Mouse (Mus musculus) frontal cortex, adult 2 months (tissue): ENCODE data around the gene Glce. TPM values are rescaled to one million over a fixed set of nuclear protein-coding genes. Genes with fewer than 3 reads are reported as not detected.

ENCODE experiments used
- DNase-seq, 2 experiments: peaks; one replicate each; pipeline ENCODE4 v3.0.0; 2022; ENCODE audit warnings: low spot score in 1 of 2; ENCODE audit errors: extremely low spot score in 1 of 2
- polyA plus RNA-seq: library from polyadenylated mRNA; depleted of rRNA; stranded (reverse); fragments of >200 nt; gene quantifications from 2 replicates; pipeline ENCODE4 v1.2.3, GENCODE M21; 2012; rRNA removed

The Glce gene
- 15.2 and 15.7 TPM in 2 replicates for polyA plus RNA-seq

DNA sequence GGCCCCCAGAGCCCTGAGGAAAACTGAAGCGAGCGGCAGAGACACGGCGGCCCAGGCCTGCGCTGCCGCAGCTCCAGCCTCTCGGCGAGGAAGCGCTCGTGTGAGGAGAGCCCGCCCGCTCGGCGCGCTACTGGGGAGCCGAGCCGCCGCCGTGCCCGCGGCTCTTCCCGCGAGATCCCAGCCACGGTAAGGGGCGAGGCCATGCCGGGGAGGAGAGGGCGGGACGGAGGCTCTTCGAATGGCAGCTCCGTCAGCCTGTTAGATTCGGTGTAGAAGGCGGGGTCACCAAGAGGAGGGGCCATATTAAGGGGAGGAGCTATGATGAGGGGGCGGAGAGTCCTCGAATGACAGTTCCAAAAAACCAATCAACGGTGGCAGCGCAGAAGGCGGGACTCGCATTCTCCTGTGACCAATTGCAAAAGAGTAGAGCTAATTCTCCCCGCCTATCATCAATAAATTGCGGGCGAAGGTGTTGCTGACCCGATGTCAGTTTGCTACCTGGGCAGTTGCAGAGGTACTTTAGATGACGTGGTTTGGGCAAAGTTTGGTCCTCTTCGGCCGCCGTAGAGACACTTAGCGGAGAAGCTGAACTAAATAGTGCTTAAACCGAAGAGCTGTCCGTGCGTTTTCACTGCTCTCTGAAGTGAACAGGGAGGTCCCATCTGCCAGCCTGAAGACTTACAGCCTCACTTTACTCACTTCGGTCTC, at the start of gene Glce:
Glce (minus strand) TSS at position 148 of the 708 bp plus-strand sequence.
- DNase-seq, result peak; percentile 97 to 99

DNA sequence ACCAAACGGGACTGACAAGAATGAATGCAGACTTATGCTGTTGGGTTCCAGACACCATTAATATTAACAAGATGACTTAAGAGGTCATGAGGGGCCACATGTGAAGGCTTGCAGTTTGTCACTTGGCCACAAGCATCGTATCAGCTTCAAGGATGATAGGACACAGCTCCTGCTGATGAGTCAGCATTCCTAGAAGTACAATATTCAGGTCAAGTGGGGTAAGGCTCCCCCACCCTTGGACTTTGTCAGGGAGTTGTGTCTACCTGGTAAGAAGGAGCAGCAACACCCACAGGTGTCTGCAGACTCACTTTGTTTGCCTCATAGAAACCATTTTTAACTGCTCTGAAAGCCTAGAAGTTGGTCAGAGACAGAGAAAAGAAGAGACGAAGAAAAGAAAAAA, 49.8 kb upstream of the Glce start:
- DNase-seq, result no peak

DNA sequence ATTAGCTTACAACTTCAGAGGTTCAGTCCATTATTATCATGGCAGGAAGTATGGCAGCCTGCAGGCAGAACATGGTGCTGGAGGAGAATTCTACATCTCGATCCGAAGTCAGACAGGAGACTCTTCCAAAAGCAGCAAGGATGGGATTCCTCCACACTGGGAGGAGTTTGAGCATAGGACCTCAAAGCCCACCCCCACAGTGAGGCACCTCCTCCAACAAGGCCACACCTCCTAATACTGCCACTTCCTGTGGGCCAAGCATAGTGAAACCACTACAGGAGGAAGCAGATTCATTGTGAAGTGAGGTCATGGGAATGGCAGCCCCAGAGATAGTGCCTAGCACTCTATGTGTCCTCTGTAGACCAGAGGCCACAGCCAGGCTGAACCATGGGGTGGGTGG, 48.5 kb upstream of the Glce start:
- DNase-seq, result no peak

DNA sequence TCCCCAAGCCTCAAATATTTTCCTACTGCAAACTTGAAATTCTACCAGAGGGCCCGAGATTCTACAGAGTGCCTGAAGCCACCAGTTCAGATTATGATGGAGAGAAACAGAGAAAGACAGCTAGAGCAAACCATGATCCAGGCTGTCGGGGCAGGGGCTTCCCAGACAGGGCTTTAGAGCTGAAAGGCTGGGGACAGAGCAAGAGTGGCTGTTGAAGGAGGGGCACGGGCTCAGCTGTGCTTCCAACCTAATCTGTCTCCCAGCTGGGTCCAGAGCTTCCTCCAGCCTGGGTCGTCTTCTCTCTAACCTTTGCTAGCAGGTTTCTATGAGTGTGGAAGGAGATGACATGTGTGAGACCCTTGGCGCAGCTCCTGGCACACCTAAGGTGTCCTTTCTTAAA, 44.2 kb upstream of the Glce start:
- no peak for DNase-seq

DNA sequence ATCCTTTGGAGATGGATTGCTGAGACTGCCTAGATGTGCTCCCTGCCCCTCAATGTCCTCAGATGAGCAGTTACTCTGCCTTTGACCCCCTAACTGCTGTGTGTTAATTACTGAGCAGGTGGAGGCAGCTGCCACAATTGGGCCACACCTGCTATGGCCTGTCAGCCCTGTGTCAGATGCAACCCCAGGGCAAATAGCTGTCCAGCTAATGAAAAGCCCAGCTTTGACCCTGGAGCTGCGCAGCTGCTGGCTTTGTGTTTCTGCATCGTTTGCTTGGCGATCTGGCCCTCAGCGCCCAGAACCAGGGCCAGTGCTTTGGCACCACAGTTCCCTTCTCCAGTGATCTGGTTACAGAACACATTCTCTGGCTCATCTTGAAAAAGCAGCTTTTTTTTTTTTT, 43.7 kb upstream of the Glce start:
- DNase-seq, result no peak

DNA sequence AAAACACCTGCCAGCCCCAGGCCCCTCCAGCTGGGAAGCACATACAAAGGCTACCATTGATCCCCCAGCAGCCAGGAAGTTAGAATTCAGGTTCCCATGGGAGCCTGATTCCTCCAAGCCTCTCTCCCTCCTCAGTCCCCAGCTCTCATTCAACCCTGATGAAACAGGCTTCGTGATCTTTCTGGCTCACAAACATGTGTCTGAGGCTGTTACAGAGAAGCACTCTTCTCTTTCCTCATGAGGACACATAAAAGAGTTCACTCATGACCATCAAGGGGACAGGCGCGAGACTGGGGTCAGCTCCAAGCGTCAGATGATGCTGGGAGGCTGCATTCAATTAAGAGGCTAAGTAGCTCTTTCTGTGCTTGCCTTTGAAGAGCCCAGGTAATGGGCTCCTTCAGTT, 40.4 kb upstream of the Glce start:
- DNase-seq, result no peak

DNA sequence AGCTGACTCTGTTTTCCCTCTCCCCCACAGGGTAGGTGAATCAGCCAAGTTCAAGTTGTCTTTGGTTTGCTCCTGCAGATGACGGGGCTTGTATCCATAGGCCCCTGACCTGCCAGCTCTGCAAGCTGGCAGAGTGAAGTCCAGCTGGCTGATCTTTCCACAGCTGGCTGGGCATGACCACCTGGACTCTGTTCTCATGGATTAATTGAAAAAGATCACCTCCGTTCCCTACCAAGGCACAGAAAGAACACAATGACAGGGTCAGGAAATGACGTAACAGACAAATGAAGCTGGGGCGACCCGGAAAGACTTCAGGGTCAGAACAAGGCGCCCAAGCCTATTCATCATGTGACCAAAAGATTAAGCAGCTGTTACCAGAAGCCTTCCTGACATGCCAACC, 38.3 kb upstream of the Glce start:
- DNase-seq, result no peak

DNA sequence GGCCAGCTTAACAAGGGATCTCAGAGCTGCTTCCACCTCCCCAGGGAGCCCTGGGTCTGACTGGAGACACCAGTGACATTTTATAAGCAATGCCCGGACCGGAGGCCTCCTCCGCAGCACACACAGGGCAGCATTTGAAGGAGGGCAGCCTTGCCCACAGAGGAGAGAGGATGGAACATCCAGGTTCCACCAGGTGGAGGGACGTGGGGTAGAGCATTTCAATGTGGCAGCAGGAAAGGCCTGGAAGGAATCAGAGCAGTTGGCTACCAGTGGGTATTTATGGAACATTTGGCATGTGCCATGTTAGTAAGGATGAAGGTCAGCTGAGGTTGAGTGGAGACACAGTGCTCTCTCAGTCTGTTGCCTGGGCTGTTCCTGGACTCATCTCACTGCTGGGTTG, 36.3 kb upstream of the Glce start:
- DNase-seq, result no peak

DNA sequence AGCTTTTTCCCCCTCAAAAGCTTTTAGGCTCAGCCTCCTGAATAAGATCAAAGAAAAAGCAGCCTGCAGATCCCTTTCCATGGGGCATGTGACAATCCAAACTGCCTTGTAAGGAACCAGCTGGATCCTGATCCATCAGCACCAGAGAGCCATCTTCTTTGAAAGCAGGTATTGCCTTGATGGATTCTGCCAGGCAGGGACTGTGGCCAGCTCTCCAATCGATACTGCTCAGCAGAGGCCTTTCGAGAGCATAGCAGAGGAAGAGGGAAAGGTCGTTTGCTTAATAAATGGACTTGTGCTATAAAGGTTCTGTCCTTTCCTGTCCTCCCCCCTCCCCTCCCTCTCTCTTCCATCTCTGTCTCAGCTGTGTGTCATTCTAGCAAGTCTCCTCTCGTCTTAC, 33.4 kb upstream of the Glce start:
- no peak for DNase-seq

DNA sequence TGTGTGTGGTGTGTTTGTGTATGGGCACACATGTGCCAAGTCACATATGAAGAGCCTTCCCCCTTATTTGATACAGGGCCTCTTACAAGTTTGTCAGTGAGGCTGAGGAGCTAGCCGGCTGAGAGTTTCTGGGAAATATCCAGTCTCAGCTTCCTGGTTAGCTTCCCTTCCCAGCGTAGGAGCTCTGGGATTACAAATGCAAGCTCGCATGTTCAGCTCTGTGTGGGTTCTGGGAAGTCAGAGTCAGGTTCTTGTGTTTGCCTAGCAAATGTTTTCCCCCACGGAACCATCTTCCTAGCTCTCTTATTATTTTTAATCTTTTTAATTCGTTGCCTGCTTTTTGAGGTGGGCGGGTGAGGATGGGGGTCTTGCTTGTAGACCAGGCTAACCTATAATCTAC, 32.9 kb upstream of the Glce start:
- DNase-seq, result peak in 1 of 2 experiments; percentile 36

DNA sequence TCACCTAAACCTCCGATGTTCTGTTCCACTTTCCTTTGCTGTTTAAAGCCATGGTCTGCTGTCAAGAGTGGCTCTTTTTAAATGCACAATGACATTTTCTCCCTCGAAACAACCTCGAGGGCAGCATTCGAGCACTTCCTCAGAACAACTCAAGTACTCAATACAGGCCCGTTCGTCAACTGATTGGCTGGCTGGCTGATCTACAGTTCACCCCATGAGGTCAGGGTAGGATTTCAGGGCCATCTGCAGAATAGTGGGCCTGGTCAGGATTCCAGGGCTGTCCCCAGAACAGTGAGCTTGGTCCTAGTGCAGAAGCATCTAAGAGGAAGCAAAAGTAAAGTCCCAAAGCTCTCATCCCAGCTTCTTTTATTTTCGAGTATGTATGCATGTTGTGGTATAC, 32.5 kb upstream of the Glce start:
- no peak for DNase-seq

DNA sequence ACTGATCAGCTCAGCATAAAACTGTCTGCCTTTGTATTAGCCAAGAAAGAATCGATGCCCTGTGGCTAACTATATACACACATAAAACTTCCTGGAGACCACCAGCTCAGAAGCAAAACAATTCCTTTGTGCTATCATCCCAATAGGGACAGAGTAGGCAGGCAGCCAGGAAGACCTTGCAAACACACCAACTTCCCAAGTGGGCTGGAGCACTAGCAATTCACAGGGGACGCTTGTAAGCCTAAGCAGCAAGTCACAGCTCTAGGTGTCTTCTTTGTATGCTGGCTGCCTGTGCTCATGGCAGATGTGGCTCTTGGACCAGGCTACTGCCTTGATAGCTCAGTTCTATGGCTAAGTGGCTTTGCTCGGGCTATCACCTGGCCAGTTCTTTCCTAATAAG, 32.1 kb upstream of the Glce start:
- DNase-seq, result no peak

DNA sequence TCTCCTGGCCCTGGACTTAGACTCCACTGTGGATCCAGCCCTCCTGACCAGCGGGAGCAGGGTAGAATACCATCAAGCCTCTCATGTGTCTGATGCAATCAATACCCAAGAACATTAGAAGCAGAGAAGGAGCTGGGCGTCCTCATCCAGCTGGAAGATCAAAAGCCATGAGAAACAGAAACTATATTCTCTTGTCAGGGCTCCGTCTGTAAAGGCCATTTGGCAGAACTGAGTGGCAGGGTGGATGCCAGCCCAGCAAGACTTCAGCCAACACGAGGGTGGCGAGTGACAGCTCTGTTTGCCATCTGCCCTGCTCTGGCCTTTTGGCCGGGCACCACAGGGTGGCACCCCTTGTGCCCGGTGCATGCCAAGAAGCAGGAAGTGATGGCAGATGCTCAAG, 30.8 kb upstream of the Glce start:
- no peak for DNase-seq

DNA sequence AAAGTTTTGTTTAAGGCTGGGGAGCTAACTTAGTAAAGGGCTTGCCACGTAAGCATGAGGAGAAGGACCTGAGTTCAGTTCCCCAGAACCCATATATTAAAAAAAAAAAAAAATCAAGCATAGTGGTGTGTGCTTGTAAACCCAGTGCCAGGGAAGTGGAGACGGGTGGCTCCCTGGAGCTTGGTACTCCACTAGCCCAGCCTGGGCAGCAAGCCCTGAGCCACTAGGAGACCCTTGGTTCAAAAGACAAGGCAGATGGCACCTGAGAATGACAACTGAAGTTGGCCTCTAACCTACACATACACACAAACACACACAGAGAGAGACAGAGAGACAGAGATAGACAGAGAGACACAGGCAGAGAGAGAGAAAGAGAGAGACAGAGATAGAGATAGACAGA, 30.1 kb upstream of the Glce start:
- no peak for DNase-seq

DNA sequence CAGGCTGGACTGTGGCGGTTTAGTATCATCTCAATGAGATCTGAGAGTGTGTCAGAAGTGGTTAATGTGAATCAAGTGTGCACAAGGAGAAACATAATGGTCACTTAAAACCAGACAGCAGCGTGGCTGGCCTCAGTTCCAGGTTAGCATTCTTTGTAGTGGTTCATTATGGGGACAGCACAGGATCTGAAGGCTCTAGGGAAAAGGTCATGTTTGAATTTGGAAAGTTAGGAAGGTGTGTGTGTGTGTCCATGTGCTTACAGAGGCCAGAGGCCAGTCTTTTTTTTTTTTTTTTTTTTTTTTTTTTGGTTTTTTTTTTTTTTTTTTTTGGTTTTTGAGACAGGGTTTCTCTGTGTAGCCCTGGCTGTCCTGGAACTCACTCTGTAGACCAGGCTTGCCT, 22.7 kb upstream of the Glce start:
- DNase-seq, result no peak

DNA sequence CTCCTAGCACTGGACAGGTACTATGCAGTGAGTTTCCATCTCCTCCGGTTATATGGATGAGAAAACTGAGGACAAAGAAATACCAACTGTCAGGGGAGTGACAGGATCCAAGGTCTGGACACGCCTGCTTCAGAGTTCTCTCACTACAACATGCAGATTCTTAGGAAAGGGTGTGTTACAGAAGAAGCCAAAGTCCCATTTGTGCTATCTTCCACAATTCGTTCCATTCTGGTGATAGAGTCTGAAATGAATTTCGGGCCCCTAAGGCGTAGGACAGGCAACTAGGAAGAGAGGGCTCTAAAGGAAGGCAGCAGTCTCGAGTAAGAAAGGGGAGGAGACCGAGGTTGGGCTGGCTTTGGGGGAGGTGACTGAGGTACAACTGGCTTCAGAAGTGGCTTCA, 21.0 kb upstream of the Glce start:
- no peak for DNase-seq

DNA sequence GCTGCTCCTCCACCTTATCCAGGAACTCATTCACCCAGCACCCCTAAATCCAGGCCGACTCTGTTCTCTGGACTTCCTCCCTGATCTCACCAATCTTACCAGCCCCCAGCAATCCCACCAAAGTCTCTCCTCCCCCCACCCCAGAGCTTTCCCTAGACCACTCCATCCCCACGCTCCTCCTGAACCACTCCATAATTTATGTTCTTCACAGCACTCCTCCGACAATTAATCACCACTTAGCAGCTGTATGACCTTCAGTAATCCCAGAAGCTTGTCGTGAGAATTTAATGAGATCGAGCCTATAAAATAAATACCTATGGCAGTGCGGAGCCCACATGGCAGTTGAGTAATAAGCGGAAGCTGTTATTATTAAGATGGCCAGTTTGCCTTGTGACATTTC, 16.6 kb upstream of the Glce start:
- no peak for DNase-seq

DNA sequence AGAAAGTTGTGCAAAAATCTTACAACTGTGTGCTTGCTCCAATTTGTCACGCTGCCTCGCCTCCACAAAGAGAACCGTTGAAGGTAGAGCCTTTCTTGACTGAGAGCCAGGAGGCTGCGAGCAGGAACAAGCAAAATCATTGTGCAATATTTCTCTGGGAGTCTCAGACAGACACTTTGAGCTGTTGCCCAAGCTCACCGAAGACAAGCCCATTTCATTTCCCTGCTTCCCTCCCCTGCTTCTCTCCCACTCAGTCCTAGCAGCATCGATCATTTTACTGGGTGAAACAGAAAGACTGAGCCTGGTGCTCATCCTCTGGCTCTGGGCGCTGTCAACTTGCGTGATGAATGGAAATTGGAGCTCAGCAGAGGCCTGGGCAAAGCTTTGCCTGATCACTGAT, 14.8 kb upstream of the Glce start:
- DNase-seq, result peak; percentile 62 to 81

DNA sequence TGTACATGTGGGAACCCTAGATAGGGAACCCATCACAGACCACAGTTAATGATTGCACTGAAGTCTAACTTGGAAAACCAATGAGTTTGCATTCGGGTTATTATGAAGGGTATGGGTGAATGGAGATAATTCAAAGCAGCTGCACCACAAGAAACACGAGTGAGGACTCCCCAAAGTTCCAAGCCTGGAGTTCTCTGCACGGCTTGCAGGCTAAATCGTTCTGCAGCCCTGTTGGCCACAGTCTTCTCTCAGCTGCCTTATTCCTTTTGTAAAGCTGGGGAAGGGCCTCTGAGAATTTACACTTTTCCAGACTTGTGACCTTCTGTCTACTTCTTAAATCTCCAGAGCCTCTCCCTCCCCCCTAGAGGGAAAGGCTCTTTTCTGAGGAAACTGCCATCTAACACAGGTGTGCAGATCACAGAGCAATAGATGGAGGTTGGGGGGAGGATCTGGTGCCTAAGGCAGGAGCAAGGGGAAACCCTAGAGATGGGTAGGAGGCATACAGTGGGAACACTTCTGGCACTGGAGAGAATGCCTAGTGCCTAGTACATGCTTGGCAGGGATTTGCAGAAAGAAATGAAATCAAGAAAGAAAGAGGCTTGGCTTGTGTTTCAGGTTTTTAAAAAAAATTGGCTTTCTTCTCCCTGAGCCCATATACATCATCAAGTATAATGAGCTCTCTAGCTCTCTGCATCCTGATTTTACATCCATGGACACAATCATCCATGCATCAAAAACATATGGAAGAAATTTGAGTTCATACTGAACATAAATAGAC, 9.7 kb upstream of the Glce start:
- peak in 1 of 2 experiments; percentile 47 for DNase-seq

DNA sequence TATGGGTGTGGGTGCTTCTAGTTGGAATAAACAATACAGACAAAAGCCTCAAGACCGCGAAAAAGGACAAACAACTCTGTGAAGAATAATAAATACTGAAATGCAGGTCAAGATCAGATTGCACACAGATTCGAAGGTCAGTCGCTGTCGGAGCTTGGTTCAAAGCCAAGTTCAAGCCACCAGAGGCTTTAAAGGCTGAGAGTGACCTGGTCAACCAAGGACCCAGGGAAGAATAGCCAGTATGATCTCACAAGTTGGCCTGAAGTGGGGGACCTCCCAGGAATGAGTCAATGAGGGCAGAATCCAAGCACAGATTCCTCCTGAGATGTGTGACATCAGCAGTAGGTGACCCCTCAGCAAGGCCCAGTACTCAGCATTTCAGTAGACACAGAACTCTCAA, 8.3 kb upstream of the Glce start:
- DNase-seq, result no peak

DNA sequence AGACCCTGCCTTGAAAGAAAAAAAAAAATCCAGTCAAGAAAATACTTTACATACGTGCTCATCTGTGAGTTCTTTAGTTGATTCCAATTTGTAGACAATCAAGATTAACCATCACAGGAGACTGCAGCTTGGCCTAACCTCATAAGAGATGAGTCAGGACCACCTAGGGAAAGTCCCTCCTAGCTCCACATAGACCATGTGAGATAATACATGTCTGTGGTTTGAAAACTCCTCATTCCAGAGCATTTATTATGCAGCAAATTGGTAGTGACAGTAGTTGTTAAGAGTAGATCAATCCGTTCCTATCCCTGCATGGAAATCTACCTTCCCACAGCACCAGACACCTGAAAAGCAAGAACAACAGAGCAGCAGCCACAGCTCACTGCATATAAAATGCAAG, 5.6 kb upstream of the Glce start:
- no peak for DNase-seq

DNA sequence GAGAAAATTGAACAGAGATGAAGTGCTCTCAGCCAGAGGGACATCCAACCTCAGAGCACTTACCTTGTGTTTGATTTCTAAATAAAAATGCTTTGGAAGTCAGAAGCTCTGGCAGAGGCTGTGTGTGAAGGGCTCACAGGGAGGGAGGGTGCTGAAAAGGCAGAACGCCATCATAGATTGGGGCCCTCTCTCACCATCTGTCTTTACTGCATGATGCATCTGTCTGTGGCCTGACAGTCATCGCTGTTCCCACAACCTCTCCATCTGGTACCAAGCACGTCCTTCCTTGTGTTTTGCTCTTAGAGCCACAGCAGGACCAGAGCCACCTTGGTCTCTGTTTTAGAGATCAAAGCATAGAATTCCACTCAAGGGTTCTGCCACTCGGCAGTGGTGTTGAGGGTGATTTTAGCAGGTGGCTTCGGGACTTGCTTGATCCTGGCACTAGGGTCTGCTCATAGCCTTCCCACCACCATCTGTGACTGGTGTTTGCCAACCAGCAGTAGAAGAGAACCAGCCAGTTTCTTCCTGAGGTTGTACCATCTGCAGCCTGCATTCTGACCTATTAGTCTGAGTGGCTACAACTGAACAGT, 3.6 kb upstream of the Glce start:
- peak; percentile 7 to 18 for DNase-seq
